Mouse (Mus musculus) limb, embryonic 14.5 days (tissue): ENCODE results near the gene Smarcd1. TPM values are rescaled to one million over a fixed set of nuclear protein-coding genes. Genes with fewer than 3 reads are reported as not detected.
A peak's percentile ranks its signal among the peaks of the same experiment; 100 is the strongest.

Experiments used
- ATAC-seq: fragments of 200-750 bp; cut with Nextera tagmentation; 2 replicates; pipeline ENCODE4 v1.8.0; 2017; ENCODE audit warnings: low read depth, moderate number of reproducible peaks, moderate TSS enrichment; ENCODE audit not compliant: low FRiP score
- DNase-seq: peaks from one replicate; pipeline ENCODE4 v3.0.0-alpha.2; 2015; ENCODE audit warnings: low spot score
- H3K27ac ChIP-seq: fragments of 300-500 bp; sonication (generic); replicated peaks from 2 replicates; pipeline ENCODE4 v1.5.1; 2014; ENCODE audit warnings: low read depth, mild to moderate bottlenecking, low read length, moderate library complexity, mixed read lengths
- H3K27me3 ChIP-seq: fragments of 300-500 bp; sonication (generic); 2 replicates; pipeline ENCODE4 v1.6.1; 2014; ENCODE audit warnings: low read length, mixed read lengths; ENCODE audit not compliant: control insufficient read depth, insufficient read depth
- H3K36me3 ChIP-seq: fragments of 300-500 bp; sonication (generic); 2 replicates; pipeline ENCODE4 v1.6.1; 2014; ENCODE audit warnings: mild to moderate bottlenecking, low read length, moderate library complexity, mixed read lengths; ENCODE audit not compliant: control insufficient read depth, insufficient read depth
- H3K4me1 ChIP-seq: fragments of 300-500 bp; sonication (generic); 2 replicates; pipeline ENCODE4 v1.6.1; 2014; ENCODE audit warnings: antibody characterized with exemption, low read length, mixed read lengths; ENCODE audit not compliant: control insufficient read depth, insufficient read depth
- H3K4me2 ChIP-seq: fragments of 300-500 bp; sonication (generic); replicated peaks from 2 replicates; pipeline ENCODE4 v1.6.1; 2014; ENCODE audit warnings: low read depth, mild to moderate bottlenecking, low read length, moderate library complexity; ENCODE audit not compliant: severe bottlenecking
- H3K4me3 ChIP-seq: fragments of 300-500 bp; sonication (generic); replicated peaks from 2 replicates; pipeline ENCODE4 v1.5.1; 2014; ENCODE audit warnings: low read length
- H3K9ac ChIP-seq: fragments of 300-500 bp; sonication (generic); 2 replicates; pipeline ENCODE4 v1.6.1; 2014; ENCODE audit warnings: mild to moderate bottlenecking, low read depth, low read length, moderate library complexity; ENCODE audit not compliant: severe bottlenecking
- H3K9me3 ChIP-seq: fragments of 300-500 bp; sonication (generic); 2 replicates; pipeline ENCODE4 v1.6.1; 2016; ENCODE audit warnings: low read length; ENCODE audit not compliant: control insufficient read depth
- POLR2A ChIP-seq: fragments of 200-500 bp; IDR thresholded peaks from 2 replicates; pipeline ENCODE4 v1.8.0; 2012; ENCODE audit warnings: inconsistent platforms, mild to moderate bottlenecking, moderate library complexity, borderline replicate concordance; ENCODE audit not compliant: insufficient read depth, insufficient read length; ENCODE audit errors: extremely low read depth
- WGBS: fragments of 180-500 bp; shearing (Covaris S2); extraction: QIAGEN DNeasy Blood & Tissue Kit; methylation state at CpG from one replicate; pipeline ENCODE4 v1.1.7; 2014; 5-methylcytosine and 5-hydroxymethylcytosine counted together
- polyA plus RNA-seq, 2 experiments: library from polyadenylated mRNA; depleted of rRNA in 1 of 2; stranded (reverse) in 1 of 2; unstranded in 1 of 2; fragments of >200 nt; fragmentation: Nextera tagmentation in 1 of 2; extraction: Ambion mirVana in 1 of 2; gene quantifications; 2 replicates each; pipeline versions ENCODE4 v1.2.1 to v1.2.3; 2012 to 2014

The Smarcd1 gene
- polyA plus RNA-seq, 2 experiments: 41.9 to 77.1 TPM

DNA sequence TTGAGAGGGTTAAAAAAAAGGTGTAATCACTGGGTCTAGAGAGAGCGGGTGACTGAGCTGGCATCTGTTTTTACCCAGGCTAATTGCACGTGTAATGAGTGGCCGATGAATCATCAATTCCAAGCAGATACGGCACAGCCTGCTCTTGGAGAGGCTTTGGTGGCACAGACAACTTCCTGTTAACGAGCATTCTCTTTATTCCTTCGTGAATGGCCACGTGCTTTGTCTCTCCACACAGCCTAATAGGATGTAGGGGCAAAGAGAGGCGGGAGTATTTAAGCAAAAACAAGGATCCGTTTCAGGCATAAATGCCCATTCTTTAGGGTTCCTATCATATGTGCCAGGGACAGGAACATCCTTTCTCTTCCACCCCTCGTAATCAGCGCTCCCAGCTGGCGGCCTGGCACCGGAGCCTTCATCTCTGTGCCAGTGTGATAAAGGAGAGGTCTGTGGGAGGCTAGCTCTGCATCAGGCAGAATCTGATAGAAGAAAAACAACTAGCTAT is 13.5 kb downstream of the Smarcd1 start:
- no peak for TF ChIP-seq POLR2A
- H3K9me3 ChIP-seq: no peaks in the 10 kb centered on the region
- no peak overlapping the region for H3K4me2 ChIP-seq
- 77% methylated on average over 13 of the region's 13 CpGs for WGBS
- no peak overlapping the region for H3K27ac ChIP-seq
- DNase-seq (no peak), ATAC-seq (peak; percentile 1; the same call in 1 of the 2 replicates)
- no peak overlapping the region for H3K9ac ChIP-seq
- H3K4me1 ChIP-seq: no peaks in the 10 kb centered on the region
- H3K36me3 ChIP-seq: peaks cover 55% of the 10 kb centered on the region
- H3K4me3 ChIP-seq: no peak overlapping the region
- H3K27me3 ChIP-seq: no peaks in the 10 kb centered on the region

DNA sequence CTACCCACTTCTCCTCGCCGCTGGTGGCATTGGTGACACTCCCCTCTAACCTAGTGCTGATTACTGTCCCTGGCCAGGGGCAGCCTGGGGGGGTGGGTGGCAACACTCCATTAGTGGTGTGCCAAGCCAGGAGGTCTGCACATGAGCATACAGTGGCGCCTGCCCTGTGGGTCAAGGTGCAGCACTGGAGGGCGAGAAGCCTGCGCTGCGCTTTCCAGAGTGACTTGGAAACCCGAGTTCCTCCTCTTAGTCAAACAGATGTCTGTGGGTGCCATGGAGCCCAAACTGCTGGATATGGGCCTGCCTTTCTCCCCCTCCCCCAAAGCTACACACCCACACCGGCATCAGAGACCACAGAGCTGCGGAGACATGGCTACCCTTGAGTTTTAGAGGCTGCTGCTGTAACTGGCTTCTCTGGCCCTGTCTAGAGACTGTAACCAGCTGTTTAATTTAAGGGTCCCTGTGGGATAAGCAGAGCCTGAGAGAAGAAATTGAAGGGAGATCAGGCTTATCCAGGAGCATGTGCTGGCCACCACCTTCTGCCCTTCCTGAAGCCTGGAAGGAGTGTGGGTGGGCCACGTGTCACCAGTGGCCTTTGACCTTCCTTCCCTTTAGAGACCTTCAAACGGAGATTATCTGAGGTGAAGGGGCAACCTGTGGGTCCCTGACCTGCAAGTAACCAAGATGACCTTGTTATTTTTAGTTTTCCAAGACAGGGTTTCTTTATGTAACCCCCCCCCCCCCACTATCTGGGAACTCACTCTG is 14.2 kb downstream of the Smarcd1 start:
- no peaks in the 10 kb centered on the region for H3K27me3 ChIP-seq
- H3K27ac ChIP-seq: no peak overlapping the region
- ATAC-seq (no peak), DNase-seq (no peak)
- H3K9me3 ChIP-seq: no peaks in the 10 kb centered on the region
- no peak overlapping the region for H3K4me3 ChIP-seq
- no peak overlapping the region for H3K4me2 ChIP-seq
- no peak overlapping the region for H3K9ac ChIP-seq
- 74% methylated on average over 11 of the region's 11 CpGs for whole genome bisulfite sequencing
- H3K4me1 ChIP-seq: no peaks in the 10 kb centered on the region
- TF ChIP-seq POLR2A: no peak
- peaks cover 54% of the 10 kb centered on the region for H3K36me3 ChIP-seq

DNA sequence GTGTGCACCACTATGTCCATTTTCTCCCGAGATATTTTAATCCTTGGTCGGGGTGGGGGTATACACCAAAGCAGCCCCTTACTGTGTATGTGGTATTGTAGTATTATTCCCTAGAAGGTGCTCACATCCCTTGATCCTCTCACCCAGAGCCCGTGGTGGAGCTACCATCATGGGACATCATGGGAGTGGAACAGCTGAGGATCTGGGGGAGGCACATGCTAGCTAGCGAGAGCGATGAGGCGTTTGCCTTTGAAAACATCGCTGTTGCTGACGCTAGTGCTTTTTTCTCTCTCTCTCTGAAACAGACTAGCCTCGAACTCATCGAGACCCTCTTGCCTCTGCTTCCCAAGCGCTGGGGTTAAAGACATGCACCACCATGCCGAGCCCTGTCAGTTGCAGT is 14.9 kb downstream of the Smarcd1 start:
- no peak for TF ChIP-seq POLR2A
- H3K9me3 ChIP-seq: no peaks in the 10 kb centered on the region
- H3K9ac ChIP-seq: no peak overlapping the region
- H3K27me3 ChIP-seq: no peaks in the 10 kb centered on the region
- no peak for DNase-seq
- no peak overlapping the region for H3K4me2 ChIP-seq
- H3K27ac ChIP-seq: no peak overlapping the region
- no peaks in the 10 kb centered on the region for H3K4me1 ChIP-seq
- peaks cover 50% of the 10 kb centered on the region for H3K36me3 ChIP-seq
- no peak for ATAC-seq
- no peak overlapping the region for H3K4me3 ChIP-seq
- 93% methylated on average over 12 of the region's 12 CpGs for WGBS

DNA sequence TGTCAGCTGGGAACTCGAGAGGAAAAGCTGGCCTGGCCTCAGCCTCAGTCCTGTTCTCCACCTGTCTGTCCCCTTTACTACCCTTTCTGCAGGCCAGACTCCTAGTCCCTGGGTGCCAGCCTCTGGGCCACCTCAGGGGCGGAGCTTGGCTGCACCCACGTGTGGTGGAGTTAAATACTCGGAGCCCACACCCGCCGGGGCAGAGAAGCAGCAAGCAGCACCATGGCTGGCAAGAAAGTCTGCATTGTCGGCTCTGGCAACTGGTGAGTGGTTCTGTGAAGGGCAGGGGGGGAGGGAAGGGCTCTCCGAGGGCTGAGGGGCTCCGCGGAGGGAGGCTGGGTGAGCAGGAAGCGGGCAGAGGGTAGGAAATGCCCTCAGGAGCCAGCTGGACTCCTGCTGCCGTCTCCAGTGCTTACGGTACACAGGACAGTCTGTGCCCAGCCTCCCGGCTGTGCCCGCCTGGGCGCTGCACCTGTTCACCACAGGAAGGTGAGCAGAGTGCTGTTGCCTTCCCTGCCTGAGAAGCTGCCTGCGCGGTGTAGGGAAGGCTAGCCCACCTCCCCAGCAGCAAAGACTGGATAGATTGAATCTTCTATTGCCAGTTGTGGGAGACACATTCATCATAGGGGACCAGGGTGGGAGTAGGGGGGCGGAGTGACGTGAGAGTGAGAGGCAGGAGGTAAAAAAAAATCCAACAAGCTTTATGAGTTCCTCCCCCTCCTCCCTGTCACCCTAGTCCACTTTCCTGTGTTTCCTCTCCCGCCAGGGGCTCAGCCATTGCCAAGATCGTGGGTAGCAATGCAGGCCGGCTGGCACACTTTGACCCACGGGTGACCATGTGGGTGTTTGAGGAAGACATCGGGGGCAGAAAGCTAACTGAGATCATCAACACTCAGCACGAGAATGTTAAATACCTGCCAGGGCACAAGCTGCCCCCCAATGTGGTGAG is 15.7 kb downstream of the Smarcd1 start, which contains the start of gene Gpd1:
Gpd1 (plus strand) TSS at position 130 of the 949 bp plus-strand sequence.
- WGBS: 68% methylated on average over 25 of the region's 26 CpGs
- H3K4me3 ChIP-seq: no peak within 1 kb of the TSS
- DNase-seq (no peak), ATAC-seq (no peak)
- H3K27ac ChIP-seq: no peak within 1 kb of the TSS
- H3K36me3 ChIP-seq: peaks cover 41% of the 10 kb centered on the region
- no peaks in the 10 kb centered on the region for H3K9me3 ChIP-seq
- TF ChIP-seq POLR2A: no peak
- H3K4me1 ChIP-seq: no peaks in the 10 kb centered on the region
- no peak within 1 kb of the TSS for H3K4me2 ChIP-seq
- H3K9ac ChIP-seq: no peak within 1 kb of the TSS
- no peaks in the 10 kb centered on the region for H3K27me3 ChIP-seq

DNA sequence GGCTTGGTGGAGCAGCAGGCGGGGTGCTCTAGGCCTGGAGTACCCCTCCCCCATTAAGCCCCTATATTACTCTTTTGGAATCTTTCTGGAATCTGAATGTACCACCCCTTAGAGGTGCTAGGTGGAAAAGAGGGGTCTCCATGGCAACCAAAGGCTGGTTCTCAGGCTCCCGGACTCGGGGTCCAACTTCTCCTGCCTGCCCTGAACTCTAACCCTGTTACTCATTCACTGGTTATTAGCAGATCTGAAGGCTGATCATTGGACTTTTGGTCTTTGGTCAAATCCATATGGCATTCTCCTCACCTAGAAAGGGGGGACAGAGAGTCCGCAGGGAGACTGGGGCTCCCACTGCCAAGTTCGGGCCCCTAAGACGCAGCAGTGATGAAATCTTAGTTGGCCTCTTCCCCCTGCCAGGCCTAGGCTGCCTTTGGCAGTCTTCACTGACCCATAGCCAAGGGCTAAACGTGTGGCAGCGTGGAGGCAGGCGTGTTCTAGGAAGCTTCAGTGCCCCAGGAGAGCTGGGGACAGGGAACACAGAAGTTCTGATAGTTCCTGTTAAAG is 16.6 kb downstream of the Smarcd1 start:
- no peak for TF ChIP-seq POLR2A
- Histone ChIP-seq H3K36me3 (peaks cover 32% of the 10 kb centered on the region), H3K27ac (no peak overlapping the region), H3K4me1 (no peaks in the 10 kb centered on the region), H3K27me3 (no peaks in the 10 kb centered on the region), H3K4me2 (no peak overlapping the region), H3K9ac (no peak overlapping the region), H3K4me3 (no peak overlapping the region), H3K9me3 (no peaks in the 10 kb centered on the region)
- ATAC-seq (no peak), DNase-seq (no peak)
- WGBS: 89% methylated on average over 9 of the region's 9 CpGs
